Mouse (Mus musculus) C2C12 (cell line): ENCODE measurements at regions not wholly inside any gene's neighbourhood (a gene's known extent, or its start where the extent isn't known, plus 50 kb on each side); places are given as distances from the start of the nearest gene placed in this dataset.

ENCODE experiments used
- CEBPB ChIP-seq: IDR thresholded peaks from one replicate; pipeline ENCODE4 v1.6.1; 2011; ENCODE audit warnings: low read depth, mild to moderate bottlenecking, control low read depth, moderate library complexity
- CTCF ChIP-seq: IDR thresholded peaks from one replicate; pipeline ENCODE4 v1.5.1; 2011; ENCODE audit not compliant: control insufficient read depth, insufficient read depth, insufficient read length
- FOSL1 ChIP-seq: IDR thresholded peaks from one replicate; pipeline ENCODE4 v1.8.0; 2011; ENCODE audit warnings: mild to moderate bottlenecking, low read length; ENCODE audit not compliant: poor library complexity, insufficient read depth, severe bottlenecking
- MAX ChIP-seq: IDR thresholded peaks from one replicate; pipeline ENCODE4 v1.6.1; 2011; ENCODE audit warnings: mild to moderate bottlenecking, control low read depth
- MYOD1 ChIP-seq: IDR thresholded peaks from one replicate; pipeline ENCODE4 v1.6.1; 2011; ENCODE audit warnings: low read depth; ENCODE audit not compliant: control insufficient read depth, insufficient read length
- MYOG ChIP-seq: IDR thresholded peaks from one replicate; pipeline ENCODE4 v1.6.1; 2011; ENCODE audit not compliant: control insufficient read depth, insufficient read length; ENCODE audit errors: extremely low read depth

DNA sequence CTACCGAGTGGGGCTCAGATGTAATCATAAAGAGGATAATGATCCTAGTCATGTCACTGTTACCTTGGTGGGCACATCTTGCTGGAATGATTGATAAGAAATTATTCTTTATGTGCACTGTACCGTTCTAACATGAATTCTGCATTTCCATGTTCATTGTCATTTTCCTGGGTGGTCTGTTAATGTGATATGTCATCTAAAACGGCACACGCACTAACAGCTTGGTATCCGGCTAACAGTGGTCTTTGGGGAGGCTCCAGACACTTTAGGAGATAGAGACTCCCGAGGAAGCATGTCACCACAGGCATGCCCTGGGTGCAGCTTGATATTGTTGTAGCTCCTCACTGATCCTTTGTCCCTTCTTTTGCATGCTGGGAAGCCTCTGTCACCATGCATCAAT, 1096.1 kb downstream of the Car8 start:
- no peak for TF ChIP-seq CTCF
- TF ChIP-seq MYOG = no peak
- TF ChIP-seq MAX = no peak
- no peak for TF ChIP-seq MYOD1
- no peak for TF ChIP-seq FOSL1
- TF ChIP-seq CEBPB = no peak
